Mouse (Mus musculus) urinary bladder, postnatal 36 days (tissue): Measurements from ENCODE around the gene Tnp2.
A peak's percentile ranks its signal among the peaks of the same experiment; 100 is the strongest.

Experiments used
- DNase-seq, 2 experiments: peaks; one replicate each; pipeline ENCODE4 v3.0.0; 2022; ENCODE audit warnings: low spot score in 2 of 2, mixed read lengths in 1 of 2

Tnp2 gene

GRCm38 (mm10) chr16:10788866-10789265 is 406 bp upstream of the Tnp2 start:
- DNase-seq: no peak

GRCm38 (mm10) chr16:10787548-10788058 is 857 bp downstream of the Tnp2 start:
- no peak for DNase-seq

GRCm38 (mm10) chr16:10786782-10787547 is 1.5 kb downstream of the Tnp2 start:
- DNase-seq: no peak

GRCm38 (mm10) chr16:10786288-10786687 is 2.2 kb downstream of the Tnp2 start:
- peak; percentile 69 to 81 for DNase-seq

- peak; percentile 78 to 89 for DNase-seq
Observed at GRCm38 (mm10) chr16:10785371-10786231, 2.9 kb downstream of the Tnp2 start, which contains the start of gene Socs1. Socs1 (minus strand) TSS chr16:10785536.

- peak; percentile 87 to 91 for DNase-seq
Observed at GRCm38 (mm10) chr16:10784793-10785370, 3.6 kb downstream of the Tnp2 start.

GRCm38 (mm10) chr16:10783883-10784792 is 4.3 kb downstream of the Tnp2 start:
- peak in 1 of 2 experiments; percentile 39 for DNase-seq

GRCm38 (mm10) chr16:10783451-10783850 is 5.0 kb downstream of the Tnp2 start:
- DNase-seq: no peak

- DNase-seq: no peak
Observed at GRCm38 (mm10) chr16:10783152-10783434, 5.4 kb downstream of the Tnp2 start.

- no peak for DNase-seq
Observed at GRCm38 (mm10) chr16:10782377-10783151, 5.9 kb downstream of the Tnp2 start.

- DNase-seq: no peak
Observed at GRCm38 (mm10) chr16:10781862-10782371, 6.5 kb downstream of the Tnp2 start.

- no peak for DNase-seq
Observed at GRCm38 (mm10) chr16:10780631-10781120, 7.8 kb downstream of the Tnp2 start.

GRCm38 (mm10) chr16:10777579-10778160 is 10.8 kb downstream of the Tnp2 start:
- DNase-seq: no peak

- no peak for DNase-seq
Observed at GRCm38 (mm10) chr16:10776322-10776721, 12.1 kb downstream of the Tnp2 start.

GRCm38 (mm10) chr16:10774726-10775125 is 13.7 kb downstream of the Tnp2 start:
- DNase-seq: no peak

- DNase-seq: no peak
Observed at GRCm38 (mm10) chr16:10773543-10773942, 14.9 kb downstream of the Tnp2 start.

GRCm38 (mm10) chr16:10771769-10772510 is 16.5 kb downstream of the Tnp2 start:
- no peak for DNase-seq

- no peak for DNase-seq
Observed at GRCm38 (mm10) chr16:10770531-10771325, 17.7 kb downstream of the Tnp2 start.
